24 mouse cellular contexts compared by ENCODE assay signal in the genomic region with DNA sequence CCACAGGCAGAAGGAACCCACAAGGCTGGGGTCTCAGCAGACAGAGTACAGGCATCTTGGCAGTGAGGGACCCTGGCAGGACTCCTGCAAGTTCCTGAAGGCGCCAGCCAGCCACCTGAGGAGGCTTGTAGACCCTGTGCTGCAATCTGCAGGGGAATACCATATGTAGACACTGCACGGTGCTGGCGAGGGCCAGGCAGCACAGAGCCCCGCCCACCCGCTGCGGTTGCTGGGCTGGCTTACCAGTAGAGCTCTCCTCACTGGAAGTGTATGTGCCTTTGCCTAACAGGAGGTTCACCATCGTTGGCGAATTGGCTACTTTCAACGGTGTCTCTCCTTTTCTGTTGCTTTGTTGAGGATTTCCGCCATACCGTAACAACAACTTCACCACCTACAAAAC. TPM values are rescaled to one million over a fixed set of nuclear protein-coding genes. Genes with fewer than 3 reads are reported as not detected.
"Had no signal": no experiment of that assay in that cellular context is flagged by ENCODE, and none has a peak within 500 bp of the region (broad histone marks: within the 10 kb centered on the region; RNA-seq: fewer than 3 reads in every experiment).

No protein-coding gene starts in this region.

- H3K27me3 ChIP-seq: heart, embryonic 12.5 days; hindbrain, embryonic 13.5 days; hindbrain, embryonic 15.5 days; kidney, embryonic 15.5 days; liver, embryonic 13.5 days had no signal

- ATAC-seq: hindbrain, postnatal 0 days; intestine, embryonic 16.5 days had no signal

- H3K9me3 ChIP-seq: heart, embryonic 10.5 days; heart, embryonic 12.5 days; hindbrain, embryonic 13.5 days; hindbrain, embryonic 15.5 days; kidney, embryonic 15.5 days; liver, embryonic 13.5 days had no signal

- DNase-seq: gastrocnemius, adult 2 months; gastrocnemius, postnatal 10 days; gastrocnemius, postnatal 25 days; heart, adult 18-20 months; heart, postnatal 10 days; heart, postnatal 36 days; kidney, adult 11 months; kidney, adult 2 months; kidney, adult 9 months; kidney, postnatal 14 days; kidney, postnatal 36 days; liver; liver, embryonic 13.5 days had no signal

- H3K4me3 ChIP-seq: gastrocnemius, adult 2 months; heart, embryonic 10.5 days; heart, embryonic 12.5 days; hindbrain, embryonic 13.5 days; hindbrain, embryonic 15.5 days; kidney, embryonic 15.5 days; liver, embryonic 13.5 days had no signal

- H3K9ac ChIP-seq: heart, embryonic 12.5 days; hindbrain, embryonic 13.5 days; hindbrain, embryonic 15.5 days; kidney, embryonic 15.5 days; liver, embryonic 13.5 days had no signal

- H3K4me2 ChIP-seq: heart, embryonic 12.5 days; hindbrain, embryonic 13.5 days; hindbrain, embryonic 15.5 days; kidney, embryonic 15.5 days; liver, embryonic 11.5 days; liver, embryonic 13.5 days had no signal

- H3K4me1 ChIP-seq: hindbrain, embryonic 13.5 days; hindbrain, embryonic 15.5 days; kidney, embryonic 15.5 days had no signal

- H3K27ac ChIP-seq: gastrocnemius, adult 2 months; heart, embryonic 10.5 days; hindbrain, embryonic 13.5 days; hindbrain, embryonic 15.5 days; hindbrain, postnatal 0 days; kidney, embryonic 15.5 days; kidney, postnatal 0 days; liver, embryonic 13.5 days had no signal

RNA-seq across cellular contexts. Expression of a gene that starts 48.6 kb away (rescaled TPM):
- total RNA-seq: granulocyte monocyte progenitor cell, adult 5-6 weeks; heart, adult 18-20 months; heart, postnatal 36 days; hematopoietic stem cell, adult 5-6 weeks had no signal
